Mouse (Mus musculus) bone marrow, adult 2 months (tissue): ENCODE measurements around the gene Unc93b1. TPM values are rescaled to one million over a fixed set of nuclear protein-coding genes. Genes with fewer than 3 reads are reported as not detected.

Source experiments
- H3K27ac ChIP-seq: fragments of 200-500 bp; 2 replicates; pipeline ENCODE4 v1.5.1; 2012; ENCODE audit warnings: low read depth, mild to moderate bottlenecking, control low read depth, inconsistent platforms, low read length; ENCODE audit not compliant: control insufficient read depth, poor library complexity, insufficient read depth
- H3K4me1 ChIP-seq: fragments of 200-500 bp; 2 replicates; pipeline ENCODE4 v1.6.1; 2011; ENCODE audit warnings: low read length; ENCODE audit not compliant: control insufficient read depth, insufficient read depth
- H3K4me3 ChIP-seq: fragments of 200-500 bp; replicated peaks from 2 replicates; pipeline ENCODE3; 2011; ENCODE audit warnings: mild to moderate bottlenecking, low read depth, low read length, control low read depth; ENCODE audit not compliant: control insufficient read depth
- CTCF ChIP-seq: fragments of 200-500 bp; IDR thresholded peaks from 2 replicates; pipeline ENCODE4 v1.5.1; 2011; ENCODE audit warnings: low read length, control low read depth; ENCODE audit not compliant: control insufficient read depth, insufficient read depth
- POLR2A ChIP-seq: fragments of 200-500 bp; IDR thresholded peaks from 2 replicates; pipeline ENCODE4 v1.6.1; 2011; ENCODE audit warnings: low read depth, mild to moderate bottlenecking, control low read depth, low read length, borderline replicate concordance; ENCODE audit not compliant: control insufficient read depth
- WGBS: fragments of 180-500 bp; shearing (Covaris S2); methylation state at CpG from one replicate; pipeline ENCODE4 v1.1.7; 2018; 5-methylcytosine and 5-hydroxymethylcytosine counted together
- polyA plus RNA-seq: library from polyadenylated mRNA; stranded (reverse); fragments of >200 nt; gene quantifications from 2 replicates; pipeline ENCODE4 v1.2.4, GENCODE M21; 2011; ENCODE audit warnings: low replicate concordance; ENCODE audit not compliant: missing spikeins, insufficient read depth, insufficient read length

Unc93b1 gene
- polyA plus RNA-seq, 1 experiment = 177 TPM

DNA sequence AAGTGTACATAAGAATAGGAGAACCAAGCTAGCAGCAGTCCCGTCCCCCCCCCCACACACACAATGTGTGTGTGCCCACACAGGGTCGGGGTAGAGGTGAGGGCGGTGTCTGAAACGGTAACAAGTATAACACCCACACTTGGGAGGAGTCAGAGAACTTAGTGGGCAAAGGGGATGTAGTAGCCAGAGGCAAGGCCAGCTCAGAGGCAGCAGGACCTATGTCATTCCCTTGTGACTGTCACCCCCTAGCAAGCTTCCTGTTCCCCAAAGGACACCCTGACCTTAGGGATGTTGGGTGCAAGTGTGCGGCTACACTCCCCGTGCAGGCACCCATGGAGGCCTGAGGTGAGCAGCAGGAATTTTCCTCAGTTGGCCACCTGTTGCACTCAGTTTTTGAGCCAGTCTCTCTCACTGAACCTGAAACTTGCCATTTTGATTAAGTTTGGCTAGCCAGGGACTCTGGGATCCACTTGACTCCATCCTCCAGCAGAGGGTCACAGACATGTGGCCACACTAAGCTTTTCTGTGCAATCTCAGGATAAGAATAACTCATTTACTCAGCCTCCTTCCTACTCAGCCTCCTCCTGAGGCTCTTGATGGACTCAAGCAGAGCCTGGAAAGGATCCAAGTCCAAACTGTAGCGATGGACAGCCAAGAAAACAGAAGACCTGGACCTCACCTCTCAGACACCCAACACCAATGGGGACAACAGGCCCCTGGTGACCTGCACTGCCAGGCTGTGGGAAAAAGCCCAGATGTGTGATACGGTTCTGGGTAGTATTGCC lies 26.9 kb upstream of the Unc93b1 start:
- 52% methylated on average over 8 of the region's 8 CpGs for WGBS
- TF ChIP-seq POLR2A = no peak
- no peak for TF ChIP-seq CTCF
- Histone ChIP-seq H3K4me3 (no peak overlapping the region), H3K4me1 (peaks cover 2% of the 10 kb centered on the region), H3K27ac (no peak overlapping the region)

DNA sequence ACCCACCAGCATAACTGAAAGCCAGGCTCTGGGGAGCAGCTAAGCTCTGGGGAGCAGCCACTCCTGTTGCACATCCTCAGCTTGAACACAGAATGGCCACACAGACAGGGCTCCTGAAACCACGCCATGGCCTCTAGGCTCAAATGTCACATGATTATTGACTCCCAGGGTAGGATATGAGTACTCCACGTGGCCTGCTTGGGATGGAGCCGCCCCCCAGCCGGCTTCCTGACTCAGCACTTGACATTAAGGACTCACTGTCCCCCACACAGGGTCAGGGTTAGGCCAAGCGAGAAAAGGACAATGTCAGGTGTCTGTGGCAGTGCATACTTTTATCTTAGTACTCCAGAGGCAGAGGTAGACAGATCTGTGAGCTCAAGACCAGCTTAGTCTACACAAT lies 24.8 kb upstream of the Unc93b1 start:
- H3K27ac ChIP-seq = no peak overlapping the region
- peaks cover 8% of the 10 kb centered on the region for H3K4me1 ChIP-seq
- WGBS = 81% methylated on average over 5 of the region's 5 CpGs
- TF ChIP-seq CTCF = no peak
- no peak for TF ChIP-seq POLR2A
- H3K4me3 ChIP-seq = no peak overlapping the region

DNA sequence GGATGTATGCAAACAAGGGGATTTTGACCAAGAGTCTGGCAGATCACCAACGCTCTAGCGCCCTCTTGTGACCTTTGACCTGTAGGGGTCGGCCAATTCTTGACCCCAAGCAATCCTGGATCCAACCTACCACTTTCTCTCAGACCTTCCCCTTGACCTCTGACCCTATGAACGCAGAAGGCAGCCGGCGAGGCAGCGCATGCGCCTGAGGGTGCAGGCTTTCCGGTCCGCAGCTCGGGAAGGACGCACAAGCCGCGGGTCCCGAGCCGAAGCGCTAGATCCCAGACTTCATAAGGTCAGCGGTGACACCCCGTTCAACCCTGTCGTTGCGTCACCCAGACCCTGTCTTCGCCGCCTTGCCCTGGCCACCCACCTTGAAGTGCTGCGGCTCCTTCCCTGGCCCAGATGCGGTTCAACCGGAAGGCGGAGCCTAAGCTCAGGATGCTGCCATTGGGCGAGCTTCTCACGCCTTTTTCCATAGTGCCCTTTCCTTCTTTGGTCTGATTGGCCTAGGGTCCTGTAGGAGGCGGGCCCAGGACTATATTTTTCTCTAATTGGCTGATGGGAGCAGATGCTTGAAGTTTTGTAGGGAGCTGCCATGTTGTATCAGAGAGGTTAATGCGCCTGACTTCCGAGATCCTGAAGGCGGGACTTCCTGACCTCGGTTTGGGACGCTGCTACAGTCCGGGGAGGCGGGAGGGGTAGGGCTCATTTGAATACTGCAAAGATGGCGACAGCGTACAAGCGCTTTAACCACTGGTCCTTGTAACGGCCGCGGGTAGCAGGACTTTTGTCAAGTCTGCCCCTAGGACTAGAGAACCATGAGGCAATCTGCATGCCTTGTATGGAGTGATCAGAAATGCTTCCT lies 22.4 kb upstream of the Unc93b1 start, which contains the start of gene Ndufs8:
Gene Ndufs8 (minus strand): TSS at position 438 of the 868 bp plus-strand sequence.
- peak; percentile 78 for TF ChIP-seq POLR2A
- TF ChIP-seq CTCF = peak; percentile 37; the same call in 1 of the 2 replicates
- H3K4me1 ChIP-seq = peaks cover 8% of the 10 kb centered on the region

DNA sequence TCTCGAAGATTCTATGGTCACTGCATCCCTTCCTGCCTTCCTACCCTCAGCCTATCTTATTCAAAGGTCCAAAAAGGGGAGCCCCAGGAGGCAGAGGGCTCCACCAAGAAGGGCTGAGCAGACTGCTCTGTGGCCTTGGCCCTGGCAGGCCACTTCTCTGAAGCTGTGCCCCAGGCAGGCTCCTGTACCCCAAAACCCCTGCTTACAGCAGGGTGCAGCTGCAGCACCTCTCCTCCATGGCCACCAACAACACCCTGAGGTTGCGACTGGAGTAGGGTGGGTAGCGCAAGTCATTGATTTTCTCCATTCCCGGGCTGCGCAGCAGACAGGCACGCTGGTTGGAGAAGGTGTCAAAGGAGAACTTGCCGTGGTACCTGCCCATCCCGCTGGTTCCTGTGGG lies 21.3 kb upstream of the Unc93b1 start:
- TF ChIP-seq CTCF (no peak), POLR2A (no peak)

More for the DNA sequence above, 22.4 kb upstream of the Unc93b1 start, which contains the start of gene Ndufs8:
- peak within 1 kb of the TSS; percentile 93 for H3K4me3 ChIP-seq
- peak within 1 kb of the TSS; percentile 89 for H3K27ac ChIP-seq
- WGBS = under 1% methylated on average over 43 of the region's 43 CpGs

DNA sequence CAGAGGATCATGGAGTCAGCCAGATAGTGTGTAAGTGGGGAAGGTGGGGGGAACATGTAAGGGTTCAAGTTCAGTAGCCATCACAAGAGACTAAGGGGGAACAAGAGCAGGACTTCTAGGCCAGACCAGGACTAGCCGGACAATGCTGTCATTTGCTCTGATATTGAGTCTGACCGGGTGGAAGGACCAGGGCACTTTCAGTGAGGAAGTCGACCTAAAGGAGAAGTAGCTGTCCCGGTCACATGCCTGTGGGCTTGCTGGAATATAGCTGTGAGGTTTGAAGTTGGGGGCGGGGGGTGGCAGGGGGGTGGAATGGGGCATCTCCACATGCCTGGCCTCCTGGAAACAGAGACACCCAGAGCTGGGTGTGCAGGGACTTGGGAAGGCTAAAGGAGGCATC lies 20.5 kb upstream of the Unc93b1 start:
- Histone ChIP-seq H3K27ac (peak overlapping the region; percentile 46; the same call in 1 of the 2 replicates), H3K4me3 (no peak overlapping the region), H3K4me1 (peaks cover 8% of the 10 kb centered on the region)
- TF ChIP-seq CTCF (no peak), POLR2A (no peak)
- WGBS = 17% methylated on average over 5 of the region's 5 CpGs

More for the DNA sequence above, 21.3 kb upstream of the Unc93b1 start:
- WGBS = 72% methylated on average over 8 of the region's 8 CpGs
- Histone ChIP-seq H3K4me1 (peaks cover 8% of the 10 kb centered on the region), H3K4me3 (peak overlapping the region; percentile 78), H3K27ac (peak overlapping the region; percentile 58)

DNA sequence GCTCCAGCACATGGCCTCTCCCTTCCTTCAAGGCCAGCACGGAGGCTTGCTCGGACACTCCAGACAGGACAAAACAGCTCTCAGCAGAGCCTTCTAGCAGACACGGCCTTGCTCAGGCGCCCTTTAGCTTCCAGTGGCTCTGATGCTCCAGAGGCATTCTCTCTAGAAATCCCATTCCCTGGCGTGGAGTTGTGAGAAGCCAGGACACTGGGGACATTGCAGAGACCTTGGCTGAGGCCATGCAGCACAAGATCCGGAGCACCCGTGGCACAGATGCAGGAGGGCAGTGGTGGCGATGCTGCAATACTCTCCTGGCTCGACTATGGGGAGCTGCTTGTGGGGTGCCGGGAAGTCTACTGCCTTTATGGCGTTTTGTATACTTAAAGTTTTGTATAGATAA lies 18.3 kb upstream of the Unc93b1 start:
- WGBS = 78% methylated on average over 11 of the region's 11 CpGs
- no peak overlapping the region for H3K27ac ChIP-seq
- no peak overlapping the region for H3K4me3 ChIP-seq
- TF ChIP-seq CTCF = no peak
- no peak for TF ChIP-seq POLR2A
- peaks cover 8% of the 10 kb centered on the region for H3K4me1 ChIP-seq

DNA sequence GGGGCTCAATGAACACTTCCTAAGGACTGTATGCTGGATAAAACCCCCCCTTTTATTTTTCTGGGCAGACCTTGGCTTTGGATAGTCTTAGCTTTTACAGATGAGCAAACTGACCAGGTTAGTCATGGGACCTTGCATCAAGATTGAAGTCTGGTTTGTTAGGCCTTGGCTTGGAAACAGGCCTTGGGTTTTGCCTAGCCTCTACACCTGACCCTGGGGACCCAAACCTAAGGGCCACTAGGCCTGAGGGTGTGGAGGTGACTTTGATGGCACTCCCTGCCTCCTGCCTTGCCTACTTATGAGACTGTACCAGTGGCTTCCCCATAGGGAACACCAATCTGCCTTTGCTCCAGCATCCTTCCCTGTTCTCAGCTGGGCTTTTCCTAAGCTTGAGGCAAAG lies 15.1 kb upstream of the Unc93b1 start:
- no peak overlapping the region for H3K27ac ChIP-seq
- peaks cover 9% of the 10 kb centered on the region; the same call in 1 of the 2 replicates for H3K4me1 ChIP-seq
- no peak overlapping the region for H3K4me3 ChIP-seq
- TF ChIP-seq POLR2A (no peak), CTCF (no peak)
